Mouse (Mus musculus): ENCODE results near the gene Fam71e1. TPM values are rescaled to one million over a fixed set of nuclear protein-coding genes. Genes with fewer than 3 reads are reported as not detected.

Gene Fam71e1
- total RNA-seq, 2 experiments from 2014 or later: 14.3 to 15.7 TPM

DNA sequence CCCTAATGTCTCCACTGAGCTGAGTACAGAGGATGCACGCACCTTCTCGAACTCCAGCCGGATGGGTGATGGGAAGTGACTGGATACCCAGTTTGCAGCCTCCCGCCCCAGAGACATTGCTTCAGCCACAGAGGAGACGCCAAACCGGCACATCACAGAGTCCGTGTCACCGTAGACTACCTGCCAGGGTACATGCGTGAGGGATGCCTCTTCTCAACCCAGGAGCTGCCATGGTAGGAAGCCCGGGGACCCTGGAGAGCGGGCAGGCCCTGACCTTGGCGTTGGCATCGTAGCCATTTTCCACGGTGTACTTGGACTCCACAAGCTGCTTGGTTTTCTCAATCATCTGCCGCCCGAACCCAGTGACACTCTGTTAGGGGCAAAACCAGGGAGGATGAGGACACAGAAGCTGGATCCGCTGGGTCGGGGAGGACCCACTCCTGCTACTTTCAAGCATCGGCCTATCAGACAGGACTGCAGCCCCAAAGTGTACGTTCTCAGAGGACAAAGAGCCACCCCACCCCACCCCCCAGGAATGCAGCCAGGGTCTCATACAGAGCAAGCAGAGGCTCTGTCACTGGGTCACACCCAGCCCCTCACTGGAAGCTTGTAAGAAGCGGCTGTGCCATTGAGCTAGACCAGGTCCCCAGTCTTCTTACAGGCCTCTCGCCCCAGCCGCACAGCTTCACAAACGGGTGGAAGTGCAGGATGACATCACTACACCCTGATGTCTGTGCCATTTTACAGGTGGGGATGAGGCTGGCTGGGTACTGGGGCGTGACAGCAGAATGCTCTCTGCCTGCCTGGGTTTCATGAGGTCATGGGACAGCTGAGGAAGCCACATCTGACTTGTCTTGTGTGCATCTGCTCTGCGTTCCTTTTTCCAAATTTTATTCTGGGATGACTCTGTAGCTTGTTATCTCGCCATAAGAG, 39.5 kb downstream of the Fam71e1 start:
- no peak for DNase-seq

- DNase-seq: no peak
These were observed 40.2 kb downstream of the Fam71e1 start for GRCm38 (mm10) chr7:44536590-44536968.

DNA sequence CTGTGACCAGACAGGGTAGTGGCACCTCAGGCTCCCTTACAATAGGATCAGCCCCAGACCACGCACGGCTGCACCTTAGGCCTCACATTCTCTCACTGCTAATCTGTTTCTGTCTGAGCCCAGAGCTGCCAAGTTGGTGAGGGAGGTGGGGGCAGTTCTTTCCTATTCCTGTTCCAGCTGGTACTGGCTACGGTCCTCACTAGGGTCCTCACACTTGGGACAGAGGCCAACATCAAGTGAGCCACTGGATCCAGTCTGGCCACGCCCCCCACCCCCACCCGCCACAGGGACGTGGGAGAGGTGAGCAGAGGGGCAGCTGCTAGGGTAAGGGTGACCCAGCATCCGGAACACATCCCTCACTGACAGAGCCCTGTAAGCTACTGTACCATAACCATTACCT, 40.6 kb downstream of the Fam71e1 start:
- no peak for DNase-seq

DNA sequence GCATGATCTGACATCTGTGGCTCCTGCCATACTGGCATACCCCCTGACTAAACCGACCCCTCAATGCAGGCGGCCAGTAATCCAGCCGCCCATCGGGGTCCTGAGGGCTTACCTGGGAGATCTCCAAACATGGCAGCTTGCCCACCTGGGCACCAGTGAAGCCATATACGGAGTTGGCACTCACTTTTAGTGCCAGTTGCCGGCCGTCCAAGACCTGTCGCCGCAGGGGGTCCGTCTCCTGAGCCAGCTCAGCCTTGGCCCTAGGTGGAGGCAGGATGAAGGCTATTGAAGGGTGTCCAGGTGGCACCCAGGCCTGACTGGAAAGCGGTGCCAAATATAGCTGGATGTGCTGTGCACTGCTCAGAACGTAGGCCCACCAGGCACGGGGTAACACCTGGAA, 41.1 kb downstream of the Fam71e1 start:
- DNase-seq: no peak

DNA sequence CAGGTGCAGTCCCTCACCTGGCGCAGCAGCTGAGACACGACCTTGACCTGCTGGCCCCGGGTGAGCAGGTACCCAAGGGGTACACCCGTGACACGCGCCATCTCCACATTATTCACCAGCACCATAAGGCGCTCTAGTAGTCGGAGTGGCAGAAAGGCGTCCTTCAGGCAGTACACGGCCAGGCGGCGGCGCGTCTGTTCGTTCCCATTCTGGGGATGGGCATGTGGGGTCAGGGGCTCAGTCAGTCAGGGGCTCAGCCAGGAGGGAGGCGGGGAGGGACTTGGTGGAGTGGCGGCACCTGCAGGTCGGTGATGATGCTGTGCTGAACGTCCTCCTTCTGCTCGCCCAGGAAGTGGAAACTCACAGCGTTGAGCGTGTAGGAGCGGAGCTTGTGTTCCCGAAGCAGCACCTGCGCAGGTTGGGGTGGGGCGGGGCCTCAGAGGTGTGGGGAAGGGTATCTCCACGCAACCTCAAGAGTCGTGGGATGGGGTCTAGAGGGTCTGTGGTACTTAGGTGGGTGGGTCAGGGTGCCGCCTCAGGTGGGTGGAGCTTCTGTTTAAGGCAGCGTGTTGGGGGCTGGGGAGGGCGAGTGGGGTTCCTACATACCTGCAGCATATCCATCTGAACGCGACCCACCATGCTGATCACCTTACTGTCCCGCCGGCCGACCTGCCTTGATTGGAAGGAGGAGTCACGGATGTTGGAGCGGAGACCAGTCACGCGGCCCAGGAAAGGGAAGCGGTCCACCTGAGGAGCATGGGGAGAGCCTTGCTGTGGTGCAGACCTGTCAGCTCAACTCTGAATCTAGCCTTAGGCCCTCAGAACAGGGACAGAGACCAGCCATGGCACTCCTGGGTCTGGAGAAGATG, 42.6 kb downstream of the Fam71e1 start:
- DNase-seq: no peak

- no peak for DNase-seq
These were observed 46.2 kb downstream of the Fam71e1 start for GRCm38 (mm10) chr7:44542555-44542954.

GRCm38 (mm10) chr7:44543071-44543470, 46.7 kb downstream of the Fam71e1 start:
- DNase-seq: no peak

- no peak for DNase-seq
These were observed 49.9 kb downstream of the Fam71e1 start for GRCm38 (mm10) chr7:44546274-44546673.

DNA sequence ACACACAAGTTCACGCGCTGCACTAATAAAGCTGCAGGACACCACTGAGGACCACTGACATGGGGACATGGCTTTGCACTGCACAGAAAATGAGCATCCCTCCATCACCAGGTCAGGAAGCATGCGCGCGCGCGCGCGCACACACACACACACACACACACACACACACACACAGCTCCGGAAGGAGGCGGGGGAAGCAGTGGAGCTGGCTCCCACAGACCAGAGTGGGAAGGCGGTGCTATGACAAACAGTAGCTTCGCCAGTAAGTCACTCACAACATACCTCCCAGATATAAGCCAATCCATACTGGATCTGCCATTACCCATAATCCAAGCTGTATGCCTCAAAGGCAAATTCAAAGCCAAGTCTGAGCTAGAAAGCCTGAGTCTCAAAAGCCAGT, 50.7 kb downstream of the Fam71e1 start:
- DNase-seq: no peak

DNA sequence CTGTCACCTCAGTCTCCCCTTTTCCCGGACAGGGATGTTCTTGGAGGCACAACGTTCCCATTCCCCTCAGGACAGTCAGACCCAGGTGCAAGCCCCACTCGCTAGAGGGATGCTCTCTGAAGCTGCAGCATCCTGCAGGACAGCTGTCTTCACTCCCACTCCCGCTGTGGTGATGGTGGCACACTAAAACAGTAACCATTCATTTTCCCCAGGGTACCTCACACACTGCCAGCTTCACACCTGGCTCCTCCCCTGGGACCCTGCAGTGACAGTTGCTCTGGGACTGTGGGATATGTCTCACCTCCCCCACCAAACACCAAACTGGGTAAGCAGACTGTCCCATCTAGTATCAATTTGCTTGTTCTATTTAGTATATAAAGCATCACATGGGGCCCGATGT, 51.3 kb downstream of the Fam71e1 start:
- no peak for DNase-seq

DNA sequence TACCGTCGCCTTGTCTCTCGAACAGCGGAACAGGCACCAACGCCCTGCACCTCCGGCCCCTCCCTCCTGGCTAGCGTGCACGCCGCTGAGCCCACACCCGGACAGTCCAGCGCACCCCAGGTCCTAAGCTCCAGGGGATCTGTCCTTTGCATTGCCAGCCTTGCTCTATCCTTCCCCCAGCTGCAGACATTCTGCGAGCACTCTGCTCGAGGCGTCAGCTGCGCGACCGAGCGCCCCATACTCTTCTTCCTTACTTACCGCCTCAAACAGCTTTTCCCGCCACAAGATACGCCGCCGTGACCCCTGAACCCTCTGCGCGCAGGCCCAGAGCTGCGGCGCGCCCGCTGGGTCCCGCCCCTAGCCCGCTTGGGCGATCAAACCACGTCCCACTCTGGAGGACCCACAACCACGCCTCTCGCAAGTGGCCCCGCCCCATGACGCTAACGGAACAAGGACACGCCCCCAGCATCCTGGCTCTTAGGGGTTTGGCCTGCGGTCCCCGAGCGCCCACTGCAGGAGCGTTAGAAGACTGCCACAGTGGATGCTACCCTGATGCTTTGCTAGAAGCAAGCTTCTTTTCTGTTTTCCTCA, 52.2 kb downstream of the Fam71e1 start, which contains the start of gene Pold1:
Pold1 (minus strand) TSS at position 353 of the 591 bp plus-strand sequence.
- DNase-seq: peak; percentile 99

GRCm38 (mm10) chr7:44549621-44550408, 53.4 kb downstream of the Fam71e1 start:
- DNase-seq: no peak

DNA sequence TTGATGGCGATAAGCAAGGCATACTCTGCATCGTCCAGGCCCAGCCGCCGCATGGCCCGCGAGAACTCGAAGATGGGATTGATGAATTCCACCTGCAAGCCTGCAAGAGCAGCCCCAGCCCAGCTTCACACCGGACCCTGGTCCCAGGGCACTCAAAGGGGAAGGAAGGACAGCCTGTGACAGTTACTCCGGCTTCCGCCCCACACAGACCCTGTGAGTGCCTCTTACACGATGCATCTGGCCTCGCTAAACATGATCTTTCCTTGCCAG, 54.0 kb downstream of the Fam71e1 start:
- DNase-seq: no peak

Small RNAs within 50 kb of the gene (microRNA-seq; reads per million reads assigned to microRNA genes)
- 7.5 to 10.2 reads per million in 2 experiments for gene Mir7052
- gene Mir7053: 0.21 to 0.90 reads per million in 2 experiments

Other genes starting within 250 kb of the Fam71e1 start
- gene 1700028J19Rik, start 249.9 kb upstream of the Fam71e1 start, total RNA-seq (2021): 1 to 10 TPM in 1 of 2 experiments, under 1 TPM in 1; 0.99 to 1.2 TPM
- 10 to 100 TPM; 82.0 to 92.1 TPM for gene 2410002F23Rik, start 249.9 kb upstream of the Fam71e1 start, total RNA-seq (2021)
- gene Acp4, start 239.2 kb upstream of the Fam71e1 start, total RNA-seq (2021): not detected
- not detected for gene Gm15517, start 235.1 kb upstream of the Fam71e1 start, total RNA-seq (2021)
- gene Clec11a, start 189.7 kb upstream of the Fam71e1 start, total RNA-seq (2021): 1 to 10 TPM; 2.9 to 3.8 TPM
- 100 to 1,000 TPM; 588 to 654 TPM for gene Shank1, start 186.3 kb upstream of the Fam71e1 start, total RNA-seq (2021)
- 10 to 100 TPM; 84.8 to 92.0 TPM for gene Syt3, start 112.5 kb upstream of the Fam71e1 start, total RNA-seq (2021)
- gene 1700008O03Rik, start 110.8 kb upstream of the Fam71e1 start, total RNA-seq (2021): 1 to 10 TPM; 3.1 to 3.4 TPM
- gene Lrrc4b, start 67.6 kb upstream of the Fam71e1 start, total RNA-seq (2021): 100 to 1,000 TPM; 311 to 332 TPM
- 10 to 100 TPM; 13.3 to 21.6 TPM for gene Aspdh, start 31.2 kb upstream of the Fam71e1 start, total RNA-seq (2021)
- gene Josd2, start 28.6 kb upstream of the Fam71e1 start, total RNA-seq (2021): 100 to 1,000 TPM in 1 of 2 experiments, 10 to 100 TPM in 1; 94.5 to 102 TPM
- gene Emc10, start 52 bp upstream of the Fam71e1 start, total RNA-seq (2021): 100 to 1,000 TPM; 205 to 215 TPM
- under 1 TPM in 1 of 2 experiments, not detected in 1; 0.12 TPM for gene Mybpc2, start 28.1 kb downstream of the Fam71e1 start, total RNA-seq (2021)
- under 1 TPM in 1 of 2 experiments, not detected in 1; 0.13 TPM for gene Spib, start 35.5 kb downstream of the Fam71e1 start, total RNA-seq (2021)
- 1 to 10 TPM; 6.2 to 8.7 TPM for gene Pold1, start 52.3 kb downstream of the Fam71e1 start, total RNA-seq (2021)
- gene Nr1h2, start 57.4 kb downstream of the Fam71e1 start, total RNA-seq (2021): 10 to 100 TPM; 58.7 to 62.1 TPM
- under 1 TPM in 1 of 2 experiments, not detected in 1; 0.25 TPM for gene Napsa, start 75.8 kb downstream of the Fam71e1 start, total RNA-seq (2021)
- 100 to 1,000 TPM; 175 to 188 TPM for gene Kcnc3, start 94.1 kb downstream of the Fam71e1 start, total RNA-seq (2021)
- gene Myh14, start 174.3 kb downstream of the Fam71e1 start, total RNA-seq (2021): 10 to 100 TPM; 27.7 to 28.1 TPM
- gene Izumo2, start 212.2 kb downstream of the Fam71e1 start, total RNA-seq (2021): not detected